ENCODE assay signal across 10 mouse cellular contexts in genomic region chrX:71946631-71947030, GRCm38 (mm10). TPM values are rescaled to one million over a fixed set of nuclear protein-coding genes. Genes with fewer than 3 reads are reported as not detected.
DNase-seq lines count a peak whose midpoint lies in the region; ATAC-seq lines count a peak whose summit lies in the region.
"Had no signal": no experiment of that assay in that cellular context is flagged by ENCODE, and none has a peak within 500 bp of the region (broad histone marks: within the 10 kb centered on the region; RNA-seq: fewer than 3 reads in every experiment).

No protein-coding gene starts in this region.

- 6% methylated on average over 3 of the region's 3 CpGs for WGBS in liver, embryonic 12.5 days (ENCODE audit: insufficient replicate concordance)

- H3K36me3 ChIP-seq in liver, embryonic 12.5 days, result no peaks in the 10 kb centered on the region

- no peak overlapping the region for H3K9ac ChIP-seq in liver, embryonic 12.5 days

- 0 out of 2 replicates have a peak, but pooled peaks cover 4% of the 10 kb centered on the region for H3K27me3 ChIP-seq in liver, embryonic 12.5 days (replicated peaks)

- no peaks in the 10 kb centered on the region for H3K4me1 ChIP-seq in liver, embryonic 12.5 days

- H3K4me3 ChIP-seq in liver, embryonic 12.5 days, result no peak overlapping the region

- H3K4me2 ChIP-seq in liver, embryonic 12.5 days, result no peak overlapping the region

- H3K9me3 ChIP-seq in liver, embryonic 12.5 days (replicated peaks), result no peaks in the 10 kb centered on the region

- H3K27ac ChIP-seq in liver, embryonic 12.5 days, result no peak overlapping the region
- H3K27ac ChIP-seq: macrophage had no signal

- DNase-seq in liver (peak; percentile 8), MEL-GATA-1-ER (ENCODE audit: extremely low read depth, low read depth) (peak; percentile 8)
- peak; percentile 20 for DNase-seq in c-Kit-positive CD71-positive TER-119-positive erythroid progenitor cells, embryonic 14.5 days (ENCODE audit: low spot score)
- DNase-seq in frontal cortex, postnatal 14 days (ENCODE audit: low spot score in 2 of 2), result peak; percentile 11 to 28
- peak; percentile 45 to 56 for DNase-seq in layer of hippocampus, postnatal 10 days (ENCODE audit: low spot score in 2 of 2)
- DNase-seq in naive thymus-derived CD4-positive, alpha-beta T cell, adult 2 months (ENCODE audit: low read depth), result peak; percentile 4

- ATAC-seq in liver, embryonic 12.5 days, result no peak
- ATAC-seq in erythroid progenitor cell, adult 5-6 weeks (replicated peaks; ENCODE audit: low FRiP score, poor library complexity, severe bottlenecking), result no peak

RNA-seq across cellular contexts. Expression of gene Prrg3, which starts 15.8 kb away (rescaled TPM):
- polyA plus RNA-seq in liver, embryonic 12.5 days (2016; fragmentation: Nextera tagmentation; extraction: Ambion mirVana), result 1.5 and 1.8 TPM in 2 replicates
- 10 to 100 TPM; 24.4 to 24.7 TPM for total RNA-seq in layer of hippocampus, postnatal 10 days (2021)
- not detected in 2 replicates for total RNA-seq in erythroid progenitor cell, adult 5-6 weeks (2015; ENCODE audit: low replicate concordance)
- total RNA-seq in erythroid progenitor cell, adult 5-6 weeks (2017; ENCODE audit: low replicate concordance), result not detected in 2 replicates
- polyA plus RNA-seq: macrophage had no signal

RNA-seq across cellular contexts. Expression of gene Gm1141, which starts 25.8 kb away (rescaled TPM):
- polyA plus RNA-seq in liver, embryonic 12.5 days (2016; fragmentation: Nextera tagmentation; extraction: Ambion mirVana), result not detected in 2 replicates
- under 1 TPM; 0.30 to 0.74 TPM for total RNA-seq in layer of hippocampus, postnatal 10 days (2021)
- not detected in 2 replicates for total RNA-seq in erythroid progenitor cell, adult 5-6 weeks (2015; ENCODE audit: low replicate concordance)
- total RNA-seq in erythroid progenitor cell, adult 5-6 weeks (2017; ENCODE audit: low replicate concordance), result not detected in 2 replicates

RNA-seq across cellular contexts. Expression of gene Fate1, which starts 26.2 kb away (rescaled TPM):
- polyA plus RNA-seq in liver, embryonic 12.5 days (2016; fragmentation: Nextera tagmentation; extraction: Ambion mirVana), result not detected in 2 replicates
- total RNA-seq in layer of hippocampus, postnatal 10 days (2021), result not detected
- not detected in 2 replicates for total RNA-seq in erythroid progenitor cell, adult 5-6 weeks (2015; ENCODE audit: low replicate concordance)
- total RNA-seq in erythroid progenitor cell, adult 5-6 weeks (2017; ENCODE audit: low replicate concordance), result not detected in 2 replicates
- polyA plus RNA-seq: macrophage; stomach, embryonic 16.5 days had no signal

RNA-seq across cellular contexts. Expression of gene Cnga2, which starts 45.0 kb away (rescaled TPM):
- 0.17 TPM in 1 of 2 replicates, not detected in the other for polyA plus RNA-seq in liver, embryonic 12.5 days (2016; fragmentation: Nextera tagmentation; extraction: Ambion mirVana)
- total RNA-seq in layer of hippocampus, postnatal 10 days (2021), result under 1 TPM; 0.11 to 0.53 TPM
- not detected in 2 replicates for total RNA-seq in erythroid progenitor cell, adult 5-6 weeks (2015; ENCODE audit: low replicate concordance)
- total RNA-seq in erythroid progenitor cell, adult 5-6 weeks (2017; ENCODE audit: low replicate concordance), result not detected in 2 replicates
- polyA plus RNA-seq: macrophage had no signal

Comparison
In these comparisons a context has a peak if more than half of its experiments do, and no peak if none do; other contexts are left out.
1. RNA of gene Prrg3, which starts 15.8 kb away (total RNA-seq): 24.4 to 24.7 TPM in layer of hippocampus, postnatal 10 days; not detected in erythroid progenitor cell, adult 5-6 weeks; every median in the first group is over 10 times any median in the second.
2. Peak in every context shown above with its lines, with median percentiles within 50 percentile points of each other: DNase-seq.